Mouse (Mus musculus) CH12.LX (cell line): ENCODE results near the gene Sh3rf1.

Experiments used
- CTCF ChIP-seq, 2 experiments: IDR thresholded peaks in 1 of 2; conservative IDR thresholded peaks in 1 of 2; 2 replicates each; pipeline ENCODE4 v1.5.1; 2011 to 2012; ENCODE audit warnings: low read depth in 2 of 2, low read length in 2 of 2, improper control_type of control experiment in 1 of 2, inconsistent platforms in 1 of 2, mild to moderate bottlenecking in 1 of 2, moderate library complexity in 1 of 2
- IRF4 ChIP-seq: IDR thresholded peaks from 2 replicates; pipeline ENCODE4 v1.6.1; 2014; ENCODE audit warnings: low read depth, mild to moderate bottlenecking, inconsistent platforms, low read length, improper control_type of control experiment
- MAX ChIP-seq: IDR thresholded peaks from 2 replicates; pipeline ENCODE4 v1.6.1; 2011; ENCODE audit warnings: low read length, improper control_type of control experiment
- MXI1 ChIP-seq: IDR thresholded peaks from 2 replicates; pipeline ENCODE4 v1.6.1; 2011; ENCODE audit warnings: mild to moderate bottlenecking, low read depth, low read length, improper control_type of control experiment
- NELFE ChIP-seq: IDR thresholded peaks from 2 replicates; pipeline ENCODE4 v1.6.1; 2011; ENCODE audit warnings: low read depth, low read length, improper control_type of control experiment
- NRF1 ChIP-seq: IDR thresholded peaks from 2 replicates; pipeline ENCODE4 v1.6.1; 2014; ENCODE audit warnings: low read depth, mild to moderate bottlenecking, inconsistent platforms, low read length, improper control_type of control experiment, moderate library complexity
- POLR2A ChIP-seq: IDR thresholded peaks from 2 replicates; pipeline ENCODE4 v1.6.1; 2011; ENCODE audit warnings: low read depth, mild to moderate bottlenecking, improper control_type of control experiment, low read length
- TCF12 ChIP-seq: IDR thresholded peaks from 2 replicates; pipeline ENCODE4 v1.6.1; 2014; ENCODE audit warnings: low read depth, mild to moderate bottlenecking, inconsistent platforms, low read length, improper control_type of control experiment
- ZKSCAN1 ChIP-seq: IDR thresholded peaks from 2 replicates; pipeline ENCODE4 v1.6.1; 2012; ENCODE audit warnings: low read depth, inconsistent platforms, low read length, improper control_type of control experiment, borderline replicate concordance

DNA sequence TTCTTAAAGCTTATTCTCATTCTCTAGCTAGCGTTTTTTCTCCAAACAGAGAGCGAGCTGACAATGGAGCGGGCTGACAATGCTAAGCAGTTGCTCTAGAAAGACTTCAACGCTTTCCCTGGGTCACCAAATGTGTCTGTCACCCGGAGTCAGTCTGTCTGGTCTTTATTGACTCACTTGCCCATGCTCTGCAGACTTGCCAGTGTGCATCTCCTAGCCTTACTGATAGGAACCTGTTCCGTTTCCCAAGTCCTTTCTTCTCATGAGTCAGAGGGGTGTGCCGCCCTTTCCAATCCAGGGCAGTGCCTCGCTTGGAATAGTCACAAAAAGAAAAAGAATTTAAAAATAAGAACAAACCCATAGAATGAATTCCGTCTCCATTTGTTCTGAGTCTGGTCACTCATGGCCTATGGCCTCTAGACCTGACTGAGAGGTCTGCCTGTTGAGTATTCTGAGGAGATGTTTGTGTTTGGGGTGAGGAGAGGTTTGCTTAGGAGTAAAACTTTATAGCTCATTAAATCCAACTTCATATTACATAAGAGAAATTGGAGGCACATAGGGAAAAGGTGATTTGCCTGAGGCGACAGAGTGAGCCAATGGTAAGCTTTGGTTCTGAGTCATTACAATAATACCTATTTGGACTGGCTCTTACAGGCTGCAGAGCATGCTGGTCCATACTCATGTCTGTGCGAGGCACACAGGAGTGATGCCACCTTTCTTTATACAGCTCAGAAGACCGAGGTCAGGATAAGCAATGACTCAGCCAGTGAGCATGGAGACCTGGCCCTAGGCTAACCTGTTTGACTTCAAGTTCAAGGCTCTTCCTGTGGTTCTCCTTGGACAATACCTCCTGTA, 118.1 kb downstream of the Sh3rf1 start:
- TF ChIP-seq POLR2A: no peak
- TF ChIP-seq CTCF (conservative IDR thresholded peaks at IDR 0.05 in 1 of 2, IDR thresholded peaks at IDR 0.05 in 1 of 2; ENCODE audit: low read depth in 2 of 2, low read length in 2 of 2): no peak
- TF ChIP-seq ZKSCAN1: no peak
- no peak for TF ChIP-seq NELFE
- no peak for TF ChIP-seq TCF12
- no peak for TF ChIP-seq MXI1
- TF ChIP-seq MAX: no peak
- TF ChIP-seq NRF1: no peak
- TF ChIP-seq IRF4: no peak
